Mouse (Mus musculus) B cell, adult 67 days (primary cell): ENCODE measurements around the gene Cgas. TPM values are rescaled to one million over a fixed set of nuclear protein-coding genes. Genes with fewer than 3 reads are reported as not detected.

Source experiments
- total RNA-seq, 2 experiments: library from RNA; stranded (reverse); gene quantifications; 4 replicates each; pipeline ENCODE4 v1.2.4; 2023

The Cgas gene
- 1 to 10 TPM; 1.4 to 2.1 TPM for total RNA-seq

GRCm38 (mm10) chr9:78442579-78443392, at the start of gene Cgas:
Gene Cgas (minus strand): TSS chr9:78443237.

DNA sequence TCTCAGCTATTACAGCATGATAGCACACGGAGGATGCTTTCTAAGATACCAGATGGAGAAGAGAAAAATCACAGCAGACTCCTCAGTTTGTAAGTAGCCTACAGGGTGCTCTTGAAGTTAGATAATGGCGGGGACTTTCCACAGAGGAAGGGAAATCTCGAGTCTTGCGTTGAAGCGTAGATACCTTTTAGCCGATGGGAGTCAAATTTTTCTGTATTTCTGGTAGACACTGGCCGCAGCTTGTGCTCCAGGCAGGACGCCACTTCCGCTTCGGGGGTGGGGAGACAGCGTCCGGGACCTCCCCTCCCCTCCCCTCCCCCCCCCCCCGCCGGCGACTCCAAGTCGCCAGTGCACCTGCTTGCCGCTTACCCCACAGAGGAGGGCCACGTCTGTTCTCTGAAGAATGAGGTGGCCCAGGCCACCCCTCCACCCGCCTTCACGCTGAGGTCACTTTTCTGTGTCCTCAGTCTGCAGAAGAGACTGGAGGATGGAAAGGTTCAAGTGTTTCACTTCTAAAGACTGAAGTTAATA, 45.9 kb upstream of the Cgas start, which contains the start of gene Eef1a1:
Eef1a1 (minus strand) TSS at position 262 of the 531 bp plus-strand sequence.

DNA sequence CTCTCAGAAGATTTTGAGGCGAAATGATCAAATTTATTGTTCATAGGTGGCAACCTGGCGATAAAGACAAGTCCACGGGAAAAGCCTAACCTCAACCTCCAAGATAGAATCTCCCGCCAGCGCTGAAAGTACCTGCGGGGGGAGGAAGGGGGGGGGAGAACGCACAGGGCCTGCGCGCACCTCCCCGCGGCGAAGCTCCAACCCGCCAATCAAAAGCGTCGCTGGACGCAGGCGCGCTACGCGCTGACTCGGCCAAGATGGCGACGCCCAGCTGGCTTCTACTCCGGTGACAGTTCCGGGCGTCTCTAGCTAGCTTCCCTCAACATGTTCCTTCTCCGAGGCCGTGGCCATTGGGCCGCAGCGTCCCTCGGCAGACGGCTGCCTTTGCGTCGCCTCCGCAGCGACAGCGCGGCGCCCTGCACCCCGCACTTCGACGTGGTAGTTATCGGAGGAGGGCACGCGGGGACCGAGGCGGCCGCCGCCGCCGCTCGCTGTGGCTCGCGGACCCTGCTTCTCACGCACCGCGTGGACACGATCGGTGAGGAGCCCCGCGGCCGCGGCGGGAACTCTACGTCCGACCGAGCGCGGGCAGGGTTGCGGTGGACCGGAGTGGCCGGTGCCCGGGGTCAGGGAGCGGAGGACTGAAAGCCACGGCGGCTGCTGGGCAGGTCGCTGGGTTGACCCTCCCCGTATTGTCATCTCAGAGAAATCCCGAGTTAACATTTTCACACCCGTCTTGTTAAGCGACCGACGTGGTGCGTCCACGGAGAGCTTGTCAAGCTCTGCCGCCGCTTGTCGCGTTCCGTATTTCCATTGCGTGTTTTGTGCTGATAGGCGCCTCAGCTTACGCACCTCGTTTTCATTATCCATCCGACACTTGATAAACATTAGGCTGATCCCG, 5.2 kb upstream of the Cgas start, which contains the start of the genes Mto1 and Gm17324:
Mto1 (plus strand) TSS at position 236 of the 901 bp plus-strand sequence.
Gm17324 (minus strand) TSS at position 814 of the 901 bp plus-strand sequence.

DNA sequence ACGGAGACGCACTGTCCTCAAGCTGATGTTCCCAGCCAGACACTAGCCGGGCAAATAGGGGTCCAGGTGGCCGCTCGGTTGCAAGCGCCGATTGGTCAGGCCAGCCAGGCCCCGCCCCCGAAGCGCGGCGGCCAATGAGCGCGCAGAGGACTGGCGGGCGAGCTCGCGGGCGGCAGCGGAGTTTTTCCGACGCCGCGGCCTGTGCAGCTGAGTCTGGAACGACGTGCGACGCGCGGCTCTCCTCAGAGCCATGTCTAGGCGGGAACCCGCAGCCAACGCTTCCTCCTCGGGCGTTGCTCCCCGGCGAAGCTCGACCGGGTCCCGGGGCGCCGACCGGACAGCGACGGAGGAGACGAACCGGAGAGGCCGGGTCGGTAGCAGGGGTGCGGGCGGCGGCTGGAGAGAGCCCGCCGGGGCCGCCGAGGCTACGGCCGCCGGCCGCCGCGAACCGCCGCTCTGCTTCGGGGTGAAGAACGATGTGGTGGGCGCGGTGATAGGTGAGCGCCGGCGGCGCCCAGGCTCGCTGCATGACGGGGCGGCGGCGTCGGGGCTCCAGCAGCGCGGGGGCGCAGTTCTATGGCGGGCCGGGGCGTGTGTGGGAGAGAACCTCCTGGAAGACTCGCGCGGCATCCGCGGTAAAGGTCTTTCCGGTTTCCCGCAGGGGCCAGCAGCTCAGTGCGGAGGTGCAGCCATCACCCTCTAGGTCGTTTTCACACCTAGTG, 47.2 kb downstream of the Cgas start, which contains the start of gene Ddx43:
Ddx43 (plus strand) TSS at position 148 of the 722 bp plus-strand sequence.

Other genes with a start within 250 kb of the Cgas start
- not detected for gene Gsta1, start 212.6 kb downstream of the Cgas start, total RNA-seq
- not detected for gene Gm3776, start 186.1 kb downstream of the Cgas start, total RNA-seq
- gene Gm10639, start 153.3 kb downstream of the Cgas start, total RNA-seq, result not detected
- gene Omt2a, start 128.4 kb downstream of the Cgas start, total RNA-seq, result not detected
- gene Omt2b, start 115.6 kb downstream of the Cgas start, total RNA-seq, result not detected
- not detected for gene Gsta2, start 87.4 kb downstream of the Cgas start, total RNA-seq
- not detected for gene Dppa5a, start 75.1 kb downstream of the Cgas start, total RNA-seq
- not detected for gene Ooep, start 64.5 kb downstream of the Cgas start, total RNA-seq
- not detected for gene Ddx43, start 47.5 kb downstream of the Cgas start, total RNA-seq
- gene Mto1, start 5.0 kb upstream of the Cgas start, total RNA-seq, result 10 to 100 TPM; 25.4 to 34.6 TPM
- gene Gm17324, start 5.5 kb upstream of the Cgas start, total RNA-seq, result under 1 TPM in 1 of 2 experiments, not detected in 1; 0.62 TPM
- 1,000 to 10,000 TPM; 8,287 to 8,401 TPM for gene Eef1a1, start 45.9 kb upstream of the Cgas start, total RNA-seq
- 1 to 10 TPM; 6.3 to 7.9 TPM for gene Slc17a5, start 144.8 kb upstream of the Cgas start, total RNA-seq
- gene Cd109, start 172.3 kb upstream of the Cgas start, total RNA-seq, result not detected